Mouse (Mus musculus) frontal cortex, postnatal 25 days (tissue): ENCODE measurements around the gene Napepld.
"Not testable (repeated sequence)": the region's sequence is repeated elsewhere in the genome, so short reads cannot be mapped to it uniquely, and the experiment has no call there.

Source experiments
- DNase-seq, 2 experiments: peaks; one replicate each; pipeline ENCODE4 v3.0.0; 2022; ENCODE audit warnings: low spot score in 2 of 2

The Napepld gene

GRCm38 (mm10) chr5:21667191-21668137 is 33.7 kb downstream of the Napepld start:
- no peak for DNase-seq

DNA sequence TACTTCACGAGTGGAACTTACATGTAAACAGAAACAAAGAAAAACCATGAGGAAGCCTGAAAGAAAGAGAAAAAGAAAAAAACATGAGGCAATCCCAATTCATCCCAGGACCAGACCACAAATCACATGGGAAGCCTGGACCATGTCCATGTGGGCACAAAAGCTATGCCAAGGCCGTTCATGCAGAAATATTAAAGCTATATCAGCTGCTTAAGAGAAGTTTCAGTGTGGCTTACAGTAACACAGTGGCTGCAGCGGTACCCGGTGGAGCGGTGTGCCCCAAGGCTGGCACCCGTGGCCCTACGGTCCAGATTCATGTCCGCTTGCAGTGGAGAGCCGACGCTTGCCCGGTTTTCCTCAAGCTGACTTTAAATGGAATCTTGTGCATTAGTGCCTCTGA is 38.1 kb downstream of the Napepld start:
- no peak for DNase-seq

GRCm38 (mm10) chr5:21660850-21661249 is 40.3 kb downstream of the Napepld start:
- DNase-seq, result no peak

- DNase-seq, result peak; percentile 64 to 73
These were observed 42.4 kb downstream of the Napepld start for GRCm38 (mm10) chr5:21658623-21659395.

GRCm38 (mm10) chr5:21658038-21658437 is 43.2 kb downstream of the Napepld start:
- no peak for DNase-seq

DNA sequence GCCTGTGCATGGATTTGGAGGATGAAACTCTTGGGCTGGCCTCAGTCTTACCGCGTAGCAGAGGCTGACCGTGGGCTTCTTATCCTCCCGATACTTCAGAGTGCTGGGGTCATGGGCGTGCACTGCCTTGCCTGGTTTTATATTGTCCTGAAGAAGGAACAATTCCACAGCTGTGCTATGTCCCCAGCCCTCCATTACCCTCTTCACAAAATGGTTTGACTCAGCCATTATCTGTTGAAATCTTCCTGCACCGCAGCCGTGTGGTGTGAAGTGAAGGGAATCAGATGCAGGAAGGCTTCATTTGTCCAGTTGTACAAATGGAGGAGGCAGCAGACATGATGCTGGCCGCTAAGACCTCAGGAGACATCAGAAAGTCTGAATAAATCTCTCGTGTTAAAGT is 44.3 kb downstream of the Napepld start:
- no peak for DNase-seq

GRCm38 (mm10) chr5:21651885-21652612 is 49.1 kb downstream of the Napepld start:
- no peak for DNase-seq

GRCm38 (mm10) chr5:21650736-21651135 is 50.5 kb downstream of the Napepld start:
- no peak for DNase-seq

GRCm38 (mm10) chr5:21646133-21646491 is 55.1 kb downstream of the Napepld start:
- no peak for DNase-seq

DNA sequence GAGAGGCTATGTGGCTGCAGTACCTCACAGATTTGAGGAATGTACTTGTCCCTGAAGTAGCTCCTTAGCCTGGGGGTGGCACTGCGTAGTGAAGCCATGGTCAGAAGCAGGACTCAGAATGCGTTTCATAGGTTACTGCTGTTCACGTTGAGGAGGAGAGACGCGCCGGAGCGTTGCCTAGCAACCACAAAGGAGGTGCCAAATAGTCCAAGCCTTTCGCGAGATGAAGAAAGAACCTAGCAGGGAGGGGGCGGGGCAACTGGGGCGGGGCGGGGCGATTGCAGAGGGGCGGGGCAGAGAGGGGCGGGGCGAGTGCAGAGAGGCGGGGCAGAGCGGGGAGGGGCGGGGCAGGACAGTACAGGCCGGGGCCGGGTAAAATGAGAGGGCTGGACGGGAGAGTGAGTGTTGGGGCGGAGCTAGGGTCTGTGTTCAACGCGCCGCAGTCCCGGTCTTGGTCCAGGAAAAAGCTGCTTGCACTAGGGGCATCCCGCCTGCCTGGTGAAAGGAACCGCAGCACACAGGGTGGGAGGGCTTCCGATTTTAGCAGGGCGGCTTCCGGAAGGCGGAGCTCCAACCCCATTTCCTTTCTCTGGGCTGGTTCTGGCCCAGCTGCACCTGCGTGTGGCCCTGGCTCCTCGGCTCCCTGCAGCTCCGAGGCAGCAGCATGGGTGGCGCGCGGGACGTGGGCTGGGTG is 55.6 kb downstream of the Napepld start, which contains the start of the genes Fbxl13 and Armc10:
Fbxl13 (minus strand) TSS at position 196 of the 694 bp plus-strand sequence.
Armc10 (plus strand) TSS at position 375 of the 694 bp plus-strand sequence.
- peak; percentile 70 to 76 for DNase-seq

DNA sequence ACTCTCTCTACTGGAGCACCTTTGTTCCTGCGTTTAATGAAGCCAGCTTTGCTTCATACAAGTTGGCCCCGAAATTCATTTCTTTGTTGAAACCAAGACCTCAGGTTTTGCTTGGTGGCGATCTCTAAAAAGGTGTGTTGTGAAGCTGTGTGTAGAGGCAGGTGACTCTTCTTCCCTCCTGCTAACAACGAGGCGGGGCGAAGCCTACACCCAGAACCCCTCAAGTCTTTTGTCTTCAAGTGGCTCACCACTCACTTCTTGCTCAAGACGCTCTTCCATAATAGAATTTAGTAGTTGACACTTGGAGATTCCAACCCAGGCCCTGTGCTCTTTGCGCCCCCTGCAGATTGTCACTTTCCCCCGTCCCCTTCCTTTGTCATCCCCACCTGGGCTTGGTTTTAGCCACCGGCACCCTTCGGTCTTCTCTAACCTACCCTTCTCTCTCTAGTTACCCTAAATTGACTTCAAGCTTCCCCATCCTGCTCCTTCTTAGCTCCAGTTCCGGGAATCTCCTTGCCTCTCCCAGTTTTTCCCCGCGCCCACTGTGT is 56.2 kb downstream of the Napepld start:
- DNase-seq, result no peak

- no peak for DNase-seq
These were observed 57.6 kb downstream of the Napepld start for GRCm38 (mm10) chr5:21643606-21644005.

DNA sequence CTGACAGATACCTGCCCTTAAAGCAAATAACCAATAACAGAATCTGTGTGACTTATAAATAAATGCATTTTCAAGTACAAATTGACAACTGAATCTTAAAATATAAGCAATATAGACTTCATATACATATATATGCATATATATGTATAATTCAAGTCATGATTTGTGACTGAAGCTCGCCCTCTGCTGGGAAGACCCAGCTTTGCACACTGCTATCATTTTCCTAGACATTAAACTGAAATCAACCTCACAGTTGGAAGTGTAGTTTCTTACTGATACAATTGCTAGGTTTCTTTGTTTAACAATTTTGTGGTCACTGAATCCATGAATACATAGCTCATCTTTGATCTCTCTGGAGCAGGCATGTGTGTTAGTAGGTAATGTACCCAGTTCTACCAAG is 60.2 kb downstream of the Napepld start:
- DNase-seq, result peak; percentile 55 to 71

DNA sequence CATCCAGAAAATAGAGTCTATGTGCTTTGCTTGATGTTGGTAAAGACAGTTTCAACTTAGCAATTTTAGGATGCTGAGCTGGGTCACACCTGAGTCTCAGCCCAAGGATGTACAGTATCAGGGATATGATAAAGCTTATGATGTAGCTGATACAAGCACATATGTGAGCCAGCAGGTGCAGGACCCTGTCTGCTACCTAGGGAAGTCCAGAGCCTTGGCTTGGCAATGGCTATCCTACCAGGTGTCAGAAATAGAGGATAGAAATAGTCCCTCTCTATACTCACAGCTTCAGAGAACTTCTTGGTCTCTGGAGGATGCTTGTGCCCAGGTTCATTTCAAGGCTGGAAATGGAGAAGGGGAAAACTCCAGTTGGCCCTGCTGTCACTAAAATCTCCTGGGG is 75.3 kb downstream of the Napepld start:
- DNase-seq, result no peak

DNA sequence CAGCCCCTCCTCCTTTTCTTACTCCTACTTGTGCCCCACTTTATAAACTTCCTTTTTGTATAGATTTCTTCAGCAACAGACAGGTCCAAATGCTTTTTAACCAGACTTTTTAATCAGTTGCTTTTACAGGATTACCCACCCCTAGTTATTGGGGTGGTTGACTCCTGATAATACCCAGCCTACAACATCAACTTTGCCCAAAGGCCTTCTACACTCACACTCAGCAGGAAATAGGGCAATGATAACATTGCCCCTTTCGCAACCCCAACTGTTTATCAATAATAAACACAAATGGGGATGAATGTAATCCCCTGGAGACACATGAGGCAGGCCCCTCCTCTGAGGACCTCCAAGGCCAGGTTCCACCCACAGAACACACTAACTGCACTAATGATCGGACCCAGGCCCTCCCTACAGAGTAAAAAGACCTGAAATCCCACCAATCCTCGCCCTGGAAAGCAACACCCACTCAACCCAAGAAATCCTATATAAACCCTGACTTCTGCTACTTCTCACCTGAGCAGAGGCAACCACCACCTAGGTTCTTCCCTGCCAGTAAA is 84.7 kb downstream of the Napepld start:
- no peak for DNase-seq

GRCm38 (mm10) chr5:21614299-21614698 is 86.9 kb downstream of the Napepld start:
- DNase-seq, result not testable (repeated sequence)
